Mouse (Mus musculus) megakaryocyte, embryonic 14.5 days (primary cell): Measurements from ENCODE around the gene Arpc2. TPM values are rescaled to one million over a fixed set of nuclear protein-coding genes. Genes with fewer than 3 reads are reported as not detected.

Source experiments
- H3K27me3 ChIP-seq: replicated peaks from 2 replicates; pipeline ENCODE3; 2012; ENCODE audit warnings: inconsistent platforms
- H3K36me3 ChIP-seq: replicated peaks from 2 replicates; pipeline ENCODE3; 2012; ENCODE audit warnings: low read length, inconsistent platforms, mixed read lengths
- H3K4me1 ChIP-seq: 2 replicates; pipeline ENCODE4 v1.6.1; 2012; ENCODE audit warnings: inconsistent platforms
- H3K4me3 ChIP-seq: replicated peaks from 2 replicates; pipeline ENCODE3; 2012; ENCODE audit warnings: moderate library complexity, mild to moderate bottlenecking, inconsistent platforms
- H3K9me3 ChIP-seq: 2 replicates; pipeline ENCODE4 v1.6.1; 2012; ENCODE audit warnings: inconsistent platforms
- FLI1 ChIP-seq: IDR thresholded peaks from 2 replicates; pipeline ENCODE4 v1.6.1; 2012; ENCODE audit warnings: low read length, inconsistent platforms, mixed read lengths
- GATA1 ChIP-seq: IDR thresholded peaks from 3 replicates; pipeline ENCODE4 v1.6.1; 2012; ENCODE audit warnings: mixed read lengths, low read length, inconsistent platforms, borderline replicate concordance
- polyA plus RNA-seq: library from polyadenylated mRNA; stranded (reverse); fragments of >175 nt; gene quantifications from 2 replicates; pipeline ENCODE4 v1.2.3, GENCODE M21; 2012; ENCODE audit warnings: low replicate concordance; ENCODE audit not compliant: insufficient read depth

Gene Arpc2
- polyA plus RNA-seq, 1 experiment: 817 TPM

DNA sequence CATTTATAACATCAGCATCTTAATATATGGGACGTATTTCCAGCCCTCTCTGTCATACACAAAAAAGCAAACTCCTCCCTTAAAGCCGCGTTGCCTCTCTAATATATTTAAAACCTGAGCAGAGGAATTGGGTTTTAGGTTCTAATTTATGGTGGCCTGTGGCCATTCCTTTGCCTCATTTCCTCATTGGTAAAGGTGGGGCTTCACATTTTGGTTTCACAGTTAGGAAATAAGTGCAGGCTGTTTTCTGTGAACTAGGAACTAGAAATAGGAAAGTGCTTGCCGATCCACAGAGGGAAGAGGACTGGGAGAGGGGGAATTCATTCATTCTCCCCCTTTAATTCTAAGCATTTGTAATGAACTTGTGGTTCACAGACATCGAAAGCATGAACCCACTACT lies 1.8 kb downstream of the Arpc2 start:
- Histone ChIP-seq H3K9me3 (no peaks in the 10 kb centered on the region), H3K4me3 (peak overlapping the region; percentile 100), H3K27me3 (no peaks in the 10 kb centered on the region), H3K36me3 (peaks cover 37% of the 10 kb centered on the region), H3K4me1 (peaks cover 56% of the 10 kb centered on the region)
- TF ChIP-seq GATA1: no peak
- TF ChIP-seq FLI1: no peak

DNA sequence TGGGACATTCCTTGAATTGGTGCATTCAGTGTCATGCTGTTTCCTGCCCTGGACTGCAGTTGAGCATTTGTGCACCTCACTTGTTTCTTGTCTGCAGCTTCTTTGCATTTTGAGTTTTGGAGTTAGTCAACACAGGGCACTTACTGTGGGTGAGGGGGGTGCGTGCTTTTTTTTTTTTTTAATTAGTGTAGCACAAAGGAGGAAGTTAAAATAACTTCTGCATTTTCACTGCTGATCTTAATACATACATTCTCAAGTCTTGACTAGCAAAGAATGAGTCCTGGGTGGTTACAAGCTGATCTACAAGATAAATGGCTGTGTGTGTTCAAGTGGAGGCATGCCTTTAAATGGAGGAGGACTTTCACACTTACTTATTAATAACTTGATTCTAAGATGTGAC lies 2.3 kb downstream of the Arpc2 start:
- TF ChIP-seq GATA1: no peak
- TF ChIP-seq FLI1: no peak
- Histone ChIP-seq H3K36me3 (peaks cover 42% of the 10 kb centered on the region), H3K4me1 (peaks cover 61% of the 10 kb centered on the region), H3K9me3 (no peaks in the 10 kb centered on the region), H3K27me3 (no peaks in the 10 kb centered on the region), H3K4me3 (peak overlapping the region; percentile 100)

DNA sequence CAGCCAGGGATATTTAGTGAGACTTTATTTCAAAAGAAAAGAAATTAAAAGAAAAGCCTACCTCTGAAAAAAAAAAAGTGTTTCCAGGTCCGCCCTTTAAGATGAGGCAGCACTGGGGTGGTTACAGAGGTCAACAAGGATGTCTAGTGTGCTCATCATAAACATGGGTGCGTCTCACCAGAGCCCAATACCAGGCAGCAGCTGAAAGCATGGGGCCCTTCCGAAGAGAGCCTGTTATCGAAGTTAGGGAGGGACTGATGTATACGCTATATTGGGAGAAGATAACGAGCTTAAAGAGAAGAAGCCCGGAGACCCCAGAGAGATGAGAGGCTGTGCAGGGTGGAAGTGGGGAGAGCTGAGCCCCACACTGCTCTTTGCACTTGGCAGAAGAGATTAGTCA lies 3.3 kb downstream of the Arpc2 start:
- TF ChIP-seq FLI1: no peak
- TF ChIP-seq GATA1: no peak
- Histone ChIP-seq H3K4me1 (peaks cover 70% of the 10 kb centered on the region), H3K36me3 (peaks cover 49% of the 10 kb centered on the region), H3K9me3 (no peaks in the 10 kb centered on the region), H3K27me3 (no peaks in the 10 kb centered on the region), H3K4me3 (peak overlapping the region; percentile 100)

DNA sequence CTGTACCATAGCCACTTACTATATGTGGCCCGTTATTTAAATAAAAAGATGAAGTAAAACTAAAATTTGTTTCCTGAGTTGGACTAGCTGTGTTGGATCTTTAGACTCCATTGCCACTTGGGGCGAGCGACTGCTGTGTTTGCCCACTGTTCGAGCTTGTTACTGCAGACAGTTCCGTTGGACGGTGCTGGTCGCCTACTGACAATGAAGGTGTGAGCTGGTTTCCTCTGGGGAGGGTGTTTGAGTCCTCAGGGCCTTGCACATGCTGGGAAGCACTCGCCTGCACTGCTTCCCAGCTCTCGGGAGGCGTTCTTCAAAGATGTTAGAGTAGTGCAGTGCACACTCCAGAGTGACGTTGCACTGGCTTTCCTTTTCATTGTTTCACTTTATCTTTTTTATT lies 3.7 kb downstream of the Arpc2 start:
- no peak for TF ChIP-seq FLI1
- TF ChIP-seq GATA1: no peak
- Histone ChIP-seq H3K4me3 (peak overlapping the region; percentile 100), H3K27me3 (no peaks in the 10 kb centered on the region), H3K4me1 (peaks cover 70% of the 10 kb centered on the region), H3K36me3 (peaks cover 52% of the 10 kb centered on the region), H3K9me3 (no peaks in the 10 kb centered on the region)

DNA sequence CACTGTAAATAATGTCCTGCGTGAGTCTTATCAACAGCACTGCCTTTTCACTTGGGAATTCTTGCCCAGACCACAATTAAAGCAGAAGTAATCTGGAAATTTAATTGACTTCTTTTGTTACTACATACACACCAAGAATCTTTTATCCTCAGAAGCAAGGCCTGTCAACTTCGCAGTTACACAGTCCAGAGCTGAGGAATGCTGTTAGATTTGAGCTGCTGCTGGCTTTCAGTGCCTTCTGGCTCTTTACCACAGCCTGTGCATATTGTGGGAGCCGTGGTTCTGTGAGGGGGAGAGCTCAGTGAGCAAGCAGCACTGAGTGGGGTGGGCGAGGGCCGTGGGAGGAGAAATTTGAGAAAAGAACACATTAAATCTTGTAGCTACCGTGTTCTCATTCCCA lies 4.4 kb downstream of the Arpc2 start:
- Histone ChIP-seq H3K4me1 (peaks cover 70% of the 10 kb centered on the region), H3K4me3 (peak overlapping the region; percentile 100), H3K9me3 (no peaks in the 10 kb centered on the region), H3K27me3 (no peaks in the 10 kb centered on the region), H3K36me3 (peaks cover 59% of the 10 kb centered on the region)
- TF ChIP-seq FLI1 (no peak), GATA1 (no peak)

DNA sequence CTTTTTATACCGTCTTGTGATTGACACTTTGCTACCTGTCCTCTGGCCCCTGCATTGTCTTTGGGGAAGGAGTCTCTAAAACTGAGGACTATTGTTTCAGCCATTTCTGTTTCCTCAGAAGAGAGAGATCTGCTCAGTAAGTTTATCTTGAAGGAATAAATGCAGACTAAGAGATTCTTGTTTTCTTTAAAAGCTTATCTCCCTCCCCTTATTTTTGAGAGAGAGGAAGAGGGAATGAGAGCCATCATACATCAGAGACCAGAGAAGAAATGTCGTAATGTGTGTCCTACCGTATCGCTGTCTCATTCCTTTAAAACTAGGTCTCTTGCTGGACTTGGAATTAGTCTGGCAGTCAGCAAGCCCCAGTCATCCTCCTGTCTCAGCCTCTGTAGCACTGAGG lies 4.9 kb downstream of the Arpc2 start:
- H3K4me1 ChIP-seq: peaks cover 73% of the 10 kb centered on the region
- TF ChIP-seq FLI1 (no peak), GATA1 (no peak)

DNA sequence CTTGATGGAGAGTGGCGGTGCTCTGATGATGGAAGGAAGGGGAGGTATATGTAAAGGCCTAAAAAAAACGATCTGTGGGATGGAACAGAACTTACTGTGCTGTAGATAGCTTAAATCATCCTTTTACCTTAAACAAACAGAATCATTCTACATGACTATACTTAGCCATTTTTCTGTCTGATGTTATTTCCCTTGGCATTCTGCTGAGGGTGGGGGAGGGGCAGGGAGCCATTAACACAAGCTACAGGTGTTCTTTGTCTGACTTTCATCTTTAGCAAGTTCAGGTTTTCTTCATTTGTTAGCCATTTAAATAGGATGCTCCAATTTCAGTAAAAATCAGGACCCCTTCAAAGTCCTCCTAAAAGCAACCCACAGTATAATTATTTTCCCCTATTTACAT lies 9.6 kb downstream of the Arpc2 start:
- H3K36me3 ChIP-seq: peaks cover 86% of the 10 kb centered on the region
- H3K9me3 ChIP-seq: no peaks in the 10 kb centered on the region
- H3K27me3 ChIP-seq: no peaks in the 10 kb centered on the region
- TF ChIP-seq FLI1 (no peak), GATA1 (no peak)
- peak overlapping the region; percentile 1 for H3K4me3 ChIP-seq
- H3K4me1 ChIP-seq: peaks cover 95% of the 10 kb centered on the region

More for the DNA sequence above, 4.9 kb downstream of the Arpc2 start:
- Histone ChIP-seq H3K27me3 (no peaks in the 10 kb centered on the region), H3K36me3 (peaks cover 64% of the 10 kb centered on the region), H3K4me3 (peak overlapping the region; percentile 100), H3K9me3 (no peaks in the 10 kb centered on the region)

DNA sequence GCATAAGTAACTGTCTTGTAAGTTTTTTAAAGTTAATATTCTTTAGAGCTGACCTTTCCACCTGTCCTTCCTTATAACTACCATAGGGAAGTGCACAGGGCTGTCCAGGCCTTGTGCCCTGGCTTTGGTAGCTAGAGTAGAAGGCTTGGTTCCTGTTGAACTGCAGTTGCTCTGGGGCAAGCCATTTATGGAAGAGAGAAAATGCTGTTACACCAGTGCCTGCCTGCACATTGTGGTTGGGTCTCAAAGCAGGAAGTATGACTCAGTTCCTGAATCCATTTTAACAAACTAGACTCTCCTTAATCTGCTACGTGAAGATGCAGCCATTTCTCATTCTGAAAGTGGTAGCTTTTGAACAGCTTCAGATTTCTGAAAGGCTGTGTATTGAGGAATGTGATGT lies 12.9 kb downstream of the Arpc2 start:
- no peaks in the 10 kb centered on the region for H3K9me3 ChIP-seq
- peaks cover 94% of the 10 kb centered on the region for H3K4me1 ChIP-seq
- peak overlapping the region; percentile 89 for H3K4me3 ChIP-seq
- no peaks in the 10 kb centered on the region for H3K27me3 ChIP-seq
- peaks cover 92% of the 10 kb centered on the region for H3K36me3 ChIP-seq
- TF ChIP-seq GATA1: no peak
- no peak; the same call in 1 of the 2 replicates for TF ChIP-seq FLI1

DNA sequence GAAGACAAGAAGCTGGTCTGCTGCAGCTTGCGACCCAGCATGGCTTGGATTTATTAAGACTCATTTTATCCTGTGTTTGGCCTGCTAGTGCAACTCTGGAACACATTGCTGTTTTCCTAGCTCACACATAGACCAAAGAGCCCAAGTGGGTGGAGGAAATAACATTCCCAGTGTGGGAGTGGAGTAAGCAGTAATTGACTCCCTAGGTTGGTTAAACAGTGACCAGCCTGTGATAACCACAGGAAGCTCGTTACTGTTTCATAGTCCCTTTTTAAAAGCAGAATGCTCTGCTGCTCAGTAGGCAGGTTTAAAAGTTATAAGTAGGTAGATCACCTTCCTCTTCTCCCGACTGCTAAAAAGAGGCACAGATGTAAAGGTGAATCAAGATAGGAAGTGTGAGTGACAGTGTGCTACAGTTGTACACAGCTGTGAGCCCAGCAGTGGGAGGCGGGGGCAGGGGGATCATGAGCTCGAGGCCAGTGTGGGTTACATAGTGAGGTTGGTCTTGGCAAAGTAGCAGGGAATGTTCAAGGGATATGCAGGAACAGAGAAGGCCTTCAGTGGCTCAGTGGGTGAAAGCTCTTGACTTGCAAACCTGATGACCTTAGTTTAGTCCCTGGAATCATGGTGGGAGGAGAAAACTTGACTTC lies 13.6 kb downstream of the Arpc2 start:
- peaks cover 92% of the 10 kb centered on the region for H3K4me1 ChIP-seq
- no peaks in the 10 kb centered on the region for H3K27me3 ChIP-seq
- H3K36me3 ChIP-seq: peaks cover 93% of the 10 kb centered on the region
- H3K4me3 ChIP-seq: peak overlapping the region; percentile 89
- H3K9me3 ChIP-seq: no peaks in the 10 kb centered on the region
- TF ChIP-seq FLI1 (no peak), GATA1 (no peak)

DNA sequence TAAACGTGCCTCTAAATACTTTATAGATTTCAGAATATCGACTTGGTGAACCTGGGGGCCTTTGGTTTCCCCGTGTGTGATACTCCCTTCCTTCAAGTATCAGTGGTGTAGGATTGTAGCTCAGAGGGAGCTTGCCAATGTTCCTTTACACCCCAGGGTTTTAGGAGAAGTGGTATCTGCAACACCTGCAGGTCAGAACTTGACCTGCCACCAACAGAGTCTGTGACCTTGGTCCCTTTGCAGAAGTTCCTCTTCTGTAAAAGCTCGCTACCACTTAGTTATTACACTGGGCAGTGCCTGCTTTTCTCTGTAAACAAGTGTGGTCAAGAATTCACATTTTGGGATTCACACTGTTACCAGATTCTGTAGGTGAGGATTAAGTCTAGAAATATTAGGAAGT lies 14.2 kb downstream of the Arpc2 start:
- Histone ChIP-seq H3K27me3 (no peaks in the 10 kb centered on the region), H3K4me3 (peak overlapping the region; percentile 33), H3K36me3 (peaks cover 94% of the 10 kb centered on the region), H3K9me3 (no peaks in the 10 kb centered on the region), H3K4me1 (peaks cover 89% of the 10 kb centered on the region)
- no peak for TF ChIP-seq FLI1
- no peak for TF ChIP-seq GATA1
